Mouse (Mus musculus) myocyte (in vitro differentiated cells): Measurements from ENCODE around the gene Kcnip1.

Experiments used
- CEBPB ChIP-seq: IDR thresholded peaks from 2 replicates; pipeline ENCODE4 v1.6.1; 2011; ENCODE audit warnings: mild to moderate bottlenecking, moderate library complexity; ENCODE audit not compliant: poor library complexity, insufficient read depth, severe bottlenecking
- E2F4 ChIP-seq: IDR thresholded peaks from one replicate; pipeline ENCODE4 v1.6.1; 2011; ENCODE audit warnings: mild to moderate bottlenecking, control low read depth, moderate library complexity; ENCODE audit not compliant: insufficient read depth
- MAX ChIP-seq: IDR thresholded peaks from one replicate; pipeline ENCODE4 v1.6.1; 2011; ENCODE audit warnings: low read depth, mild to moderate bottlenecking, control low read depth
- MYOD1 ChIP-seq, 3 experiments: IDR thresholded peaks; one replicate each; pipeline ENCODE4 v1.6.1; 2011; ENCODE audit warnings: control low read depth in 2 of 3, low read depth in 2 of 3, mild to moderate bottlenecking in 2 of 3, moderate library complexity in 1 of 3; ENCODE audit not compliant: insufficient read length in 2 of 3, control insufficient read depth in 1 of 3
- MYOG ChIP-seq, 3 experiments: IDR thresholded peaks; one replicate each; pipeline ENCODE4 v1.6.1; 2011; ENCODE audit warnings: control low read depth in 2 of 3, low read depth in 2 of 3, mild to moderate bottlenecking in 2 of 3; ENCODE audit not compliant: insufficient read length in 2 of 3, control insufficient read depth in 1 of 3, insufficient read depth in 1 of 3
- POLR2A ChIP-seq: IDR thresholded peaks from one replicate; pipeline ENCODE4 v1.6.1; 2011; ENCODE audit warnings: low read depth, mild to moderate bottlenecking, control low read depth, moderate library complexity; ENCODE audit not compliant: insufficient read length
- POLR2AphosphoS2 ChIP-seq: IDR thresholded peaks from one replicate; pipeline ENCODE4 v1.6.1; 2011; ENCODE audit warnings: low read depth, control low read depth; ENCODE audit not compliant: insufficient read length
- REST ChIP-seq: IDR thresholded peaks from one replicate; pipeline ENCODE4 v1.6.1; 2011; ENCODE audit warnings: mild to moderate bottlenecking, control low read depth, moderate library complexity; ENCODE audit not compliant: insufficient read depth, insufficient read length
- SRF ChIP-seq: IDR thresholded peaks from one replicate; pipeline ENCODE4 v1.6.1; 2011; ENCODE audit warnings: low read depth; ENCODE audit not compliant: control insufficient read depth, insufficient read length
- TCF12 ChIP-seq: IDR thresholded peaks from one replicate; pipeline ENCODE4 v1.6.1; 2011; ENCODE audit warnings: mild to moderate bottlenecking, control low read depth; ENCODE audit not compliant: poor library complexity, insufficient read depth, severe bottlenecking
- TCF3 ChIP-seq: IDR thresholded peaks from one replicate; pipeline ENCODE4 v1.6.1; 2011; ENCODE audit warnings: low read depth, control low read depth; ENCODE audit not compliant: insufficient read length
- USF1 ChIP-seq: IDR thresholded peaks from one replicate; pipeline ENCODE4 v1.6.1; 2011; ENCODE audit warnings: low read depth, mild to moderate bottlenecking, control low read depth, moderate library complexity

- TF ChIP-seq TCF12 (no peak), E2F4 (no peak), POLR2AphosphoS2 (no peak), MYOD1 (IDR thresholded peaks at IDR 0.05; ENCODE audit: control insufficient read depth in 1 of 3, insufficient read length in 2 of 3, low read depth in 2 of 3) (no peak), POLR2A (no peak), MAX (no peak), CEBPB (no peak), USF1 (no peak), REST (no peak), TCF3 (no peak), SRF (no peak), MYOG (IDR thresholded peaks at IDR 0.05; ENCODE audit: control insufficient read depth in 1 of 3, insufficient read depth in 1 of 3, insufficient read length in 2 of 3, low read depth in 2 of 3) (no peak)
Observed at GRCm38 (mm10) chr11:33820876-33821275, 172.1 kb downstream of the Kcnip1 start.
